Mouse (Mus musculus) E14TG2a.4 (cell line): Measurements from ENCODE around the gene Nomo1.

ENCODE experiments used
- H3K27me3 ChIP-seq: 2 replicates; pipeline ENCODE4 v1.6.1; 2014; ENCODE audit warnings: low read length, control low read depth; ENCODE audit not compliant: insufficient read depth
- H3K36me3 ChIP-seq: 2 replicates; pipeline ENCODE4 v1.6.1; 2014; ENCODE audit warnings: low read length, control low read depth; ENCODE audit not compliant: insufficient read depth
- H3K4me1 ChIP-seq: replicated peaks from 2 replicates; pipeline ENCODE4 v1.6.1; 2014; ENCODE audit warnings: low read depth, low read length, control low read depth
- H3K4me3 ChIP-seq: replicated peaks from 2 replicates; pipeline ENCODE4 v1.5.1; 2014; ENCODE audit warnings: mild to moderate bottlenecking, low read length
- H3K9me3 ChIP-seq: 2 replicates; pipeline ENCODE4 v1.6.1; 2014; ENCODE audit warnings: low read length, control low read depth
- CTCF ChIP-seq: conservative IDR thresholded peaks from 2 replicates; pipeline ENCODE4 v1.5.1; 2014; ENCODE audit warnings: low read length
- NANOG ChIP-seq: IDR thresholded peaks from 2 replicates; pipeline ENCODE4 v1.6.1; 2014; ENCODE audit warnings: borderline replicate concordance, low read length, mixed read lengths
- POU5F1 ChIP-seq: IDR thresholded peaks from 2 replicates; pipeline ENCODE4 v1.6.1; 2014; ENCODE audit warnings: low read length, borderline replicate concordance

The Nomo1 gene

GRCm38 (mm10) chr7:46084839-46085513 is 51.5 kb downstream of the Nomo1 start:
- peak overlapping the region; percentile 43 for H3K4me3 ChIP-seq
- H3K4me1 ChIP-seq, result peaks cover 22% of the 10 kb centered on the region
- peaks cover 44% of the 10 kb centered on the region for H3K36me3 ChIP-seq
- H3K9me3 ChIP-seq, result no peaks in the 10 kb centered on the region
- no peaks in the 10 kb centered on the region for H3K27me3 ChIP-seq
- TF ChIP-seq CTCF (no peak), NANOG (no peak), POU5F1 (no peak)

GRCm38 (mm10) chr7:46086378-46086777 is 52.9 kb downstream of the Nomo1 start:
- Histone ChIP-seq H3K4me3 (no peak overlapping the region), H3K27me3 (no peaks in the 10 kb centered on the region; the same call in 1 of the 2 replicates), H3K4me1 (peaks cover 22% of the 10 kb centered on the region), H3K9me3 (no peaks in the 10 kb centered on the region), H3K36me3 (peaks cover 30% of the 10 kb centered on the region)
- TF ChIP-seq NANOG (no peak), POU5F1 (no peak), CTCF (no peak)

- peaks cover 24% of the 10 kb centered on the region for H3K4me1 ChIP-seq
- no peak for TF ChIP-seq POU5F1
- no peak for TF ChIP-seq NANOG
- TF ChIP-seq CTCF, result no peak
- H3K4me3 ChIP-seq, result no peak overlapping the region
- H3K36me3 ChIP-seq, result peaks cover 12% of the 10 kb centered on the region
- no peaks in the 10 kb centered on the region for H3K9me3 ChIP-seq
- peaks cover 2% of the 10 kb centered on the region; the same call in 1 of the 2 replicates for H3K27me3 ChIP-seq
Observed at GRCm38 (mm10) chr7:46088241-46088640, 54.7 kb downstream of the Nomo1 start.

GRCm38 (mm10) chr7:46092803-46093202 is 59.3 kb downstream of the Nomo1 start:
- TF ChIP-seq NANOG (no peak), CTCF (no peak)
- Histone ChIP-seq H3K4me3 (no peak overlapping the region), H3K4me1 (peaks cover 5% of the 10 kb centered on the region; the same call in 1 of the 2 replicates), H3K27me3 (peaks cover 11% of the 10 kb centered on the region), H3K36me3 (no peaks in the 10 kb centered on the region), H3K9me3 (no peaks in the 10 kb centered on the region)

GRCm38 (mm10) chr7:46096136-46096535 is 62.6 kb downstream of the Nomo1 start:
- H3K9me3 ChIP-seq, result no peaks in the 10 kb centered on the region
- H3K4me3 ChIP-seq, result no peak overlapping the region
- peaks cover 26% of the 10 kb centered on the region for H3K4me1 ChIP-seq
- no peaks in the 10 kb centered on the region for H3K36me3 ChIP-seq
- H3K27me3 ChIP-seq, result peaks cover 36% of the 10 kb centered on the region
- TF ChIP-seq CTCF, result peak; percentile 84
- no peak for TF ChIP-seq NANOG

- TF ChIP-seq POU5F1, result no peak
- TF ChIP-seq CTCF, result no peak
- no peak for TF ChIP-seq NANOG
- no peak overlapping the region for H3K4me3 ChIP-seq
- peaks cover 31% of the 10 kb centered on the region for H3K4me1 ChIP-seq
Observed at GRCm38 (mm10) chr7:46097319-46097783, 63.9 kb downstream of the Nomo1 start.

GRCm38 (mm10) chr7:46098221-46098918 is 64.9 kb downstream of the Nomo1 start:
- no peak for TF ChIP-seq CTCF
- no peak for TF ChIP-seq POU5F1
- TF ChIP-seq NANOG, result no peak
- H3K9me3 ChIP-seq, result peaks cover 5% of the 10 kb centered on the region; the same call in 1 of the 2 replicates
- peaks cover 28% of the 10 kb centered on the region for H3K4me1 ChIP-seq
- H3K27me3 ChIP-seq, result peaks cover 34% of the 10 kb centered on the region
- peak overlapping the region; percentile 69 for H3K4me3 ChIP-seq
- no peaks in the 10 kb centered on the region for H3K36me3 ChIP-seq

More at GRCm38 (mm10) chr7:46097319-46097783, 63.9 kb downstream of the Nomo1 start:
- peaks cover 4% of the 10 kb centered on the region; the same call in 1 of the 2 replicates for H3K9me3 ChIP-seq
- H3K27me3 ChIP-seq, result peaks cover 36% of the 10 kb centered on the region
- H3K36me3 ChIP-seq, result no peaks in the 10 kb centered on the region

GRCm38 (mm10) chr7:46098919-46099286 is 65.4 kb downstream of the Nomo1 start:
- TF ChIP-seq NANOG (no peak), CTCF (no peak), POU5F1 (no peak)

More at GRCm38 (mm10) chr7:46098919-46099286, 65.4 kb downstream of the Nomo1 start:
- Histone ChIP-seq H3K36me3 (no peaks in the 10 kb centered on the region), H3K9me3 (peaks cover 5% of the 10 kb centered on the region; the same call in 1 of the 2 replicates), H3K4me3 (peak overlapping the region; percentile 69), H3K4me1 (peaks cover 28% of the 10 kb centered on the region), H3K27me3 (peaks cover 37% of the 10 kb centered on the region)
